Mouse (Mus musculus) cerebellum, postnatal 25 days (tissue): ENCODE data around the gene Ppfia1.

Source experiments
- DNase-seq, 2 experiments: peaks; one replicate each; pipeline ENCODE4 v3.0.0; 2021; ENCODE audit warnings: mixed read lengths in 2 of 2

Gene Ppfia1

GRCm38 (mm10) chr7:144480314-144480713 is 73.2 kb downstream of the Ppfia1 start:
- DNase-seq: no peak

GRCm38 (mm10) chr7:144479569-144479968 is 74.0 kb downstream of the Ppfia1 start:
- DNase-seq: no peak

DNA sequence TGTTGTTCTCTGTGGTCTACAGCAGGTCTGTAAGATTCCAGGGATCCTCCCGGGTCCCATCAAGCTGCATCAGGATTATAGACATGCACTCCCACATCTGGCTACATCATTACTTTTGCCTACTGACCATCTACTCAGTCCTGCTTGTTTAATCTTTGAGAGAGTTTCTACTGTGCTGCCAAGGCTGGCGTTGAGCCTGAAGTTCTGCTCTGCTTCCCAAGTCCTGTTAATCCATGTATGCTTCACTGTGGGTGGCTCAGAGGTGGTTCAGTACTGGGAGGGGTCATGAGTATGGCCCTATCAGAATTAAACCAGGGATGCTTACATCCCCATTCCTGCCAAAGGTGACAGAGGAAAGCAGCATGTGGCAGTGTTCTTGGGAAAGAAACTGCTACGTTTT is 77.8 kb downstream of the Ppfia1 start:
- DNase-seq: no peak

DNA sequence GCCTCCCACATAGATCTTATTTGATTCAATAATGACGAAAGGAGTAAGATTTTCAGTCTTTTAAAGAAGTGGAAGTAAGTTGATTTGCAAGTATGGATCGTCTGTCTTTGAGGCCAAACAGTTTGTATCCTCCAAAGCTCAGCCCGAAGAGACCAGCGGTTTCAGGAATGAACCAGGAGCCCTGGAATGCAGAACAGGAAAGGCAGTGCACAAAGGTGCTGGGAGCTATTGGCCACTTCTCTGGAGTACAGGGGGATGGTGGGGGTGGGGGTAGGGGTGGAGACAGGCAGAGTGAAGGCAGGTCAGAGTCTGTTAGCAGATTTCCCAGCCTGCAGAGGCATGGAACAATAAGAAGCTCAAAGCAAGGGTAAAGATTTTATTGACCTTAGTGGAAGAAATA is 80.0 kb downstream of the Ppfia1 start:
- DNase-seq: no peak

GRCm38 (mm10) chr7:144471103-144471502 is 82.4 kb downstream of the Ppfia1 start:
- no peak for DNase-seq

DNA sequence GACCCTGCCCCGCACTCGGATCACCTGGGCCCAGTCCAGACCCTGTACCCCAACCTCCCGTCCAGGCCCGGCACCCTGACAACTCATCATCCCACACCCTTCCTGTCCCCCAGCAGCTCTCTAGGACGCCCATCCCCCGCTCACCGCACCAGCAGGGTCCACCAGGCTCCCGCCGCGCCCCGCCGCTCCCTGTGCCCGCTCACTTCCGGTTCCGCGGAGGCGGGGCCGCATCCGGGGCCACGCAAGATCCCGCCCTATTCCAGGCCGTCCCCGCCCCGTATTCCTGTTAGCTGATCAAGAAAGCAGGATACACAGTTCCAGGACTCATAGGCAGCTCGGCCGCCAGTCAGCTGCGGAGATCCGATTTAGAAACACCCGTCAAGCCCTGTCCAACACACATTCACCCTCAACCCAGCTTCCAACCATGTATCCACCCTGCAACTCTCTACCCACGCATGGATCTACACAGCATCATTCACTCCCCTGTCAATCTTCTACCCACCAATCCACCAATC is 82.9 kb downstream of the Ppfia1 start, which contains the start of gene Cttn:
TSS of gene Cttn (minus strand) at position 465 of the 515 bp plus-strand sequence.
- peak; percentile 88 to 92 for DNase-seq

GRCm38 (mm10) chr7:144469908-144470544 is 83.5 kb downstream of the Ppfia1 start:
- DNase-seq: no peak

GRCm38 (mm10) chr7:144469181-144469641 is 84.3 kb downstream of the Ppfia1 start:
- DNase-seq: peak in 1 of 2 experiments; percentile 33

- DNase-seq: no peak
These were observed 84.8 kb downstream of the Ppfia1 start for GRCm38 (mm10) chr7:144468741-144469140.

DNA sequence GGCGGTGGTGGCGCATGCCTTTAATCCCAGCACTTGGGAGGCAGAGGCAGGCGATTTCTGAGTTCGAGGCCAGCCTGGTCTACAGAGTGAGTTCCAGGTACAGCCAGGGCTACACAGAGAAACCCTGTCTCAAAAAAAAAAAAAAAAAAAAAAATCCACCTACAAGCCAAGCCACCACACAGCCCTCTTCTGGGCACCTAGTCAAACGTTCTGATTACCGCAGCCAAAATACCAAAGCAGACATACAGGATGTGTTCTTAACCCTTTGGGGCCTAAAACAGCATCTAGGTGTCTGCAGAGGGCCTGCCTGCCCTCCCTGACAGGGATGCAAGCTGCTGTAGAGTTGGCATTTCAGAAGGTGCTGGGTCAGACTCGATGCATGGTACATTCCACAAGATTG is 91.0 kb downstream of the Ppfia1 start:
- no peak for DNase-seq

GRCm38 (mm10) chr7:144461246-144461902 is 92.2 kb downstream of the Ppfia1 start:
- DNase-seq: no peak

GRCm38 (mm10) chr7:144458881-144459280 is 94.6 kb downstream of the Ppfia1 start:
- DNase-seq: no peak

DNA sequence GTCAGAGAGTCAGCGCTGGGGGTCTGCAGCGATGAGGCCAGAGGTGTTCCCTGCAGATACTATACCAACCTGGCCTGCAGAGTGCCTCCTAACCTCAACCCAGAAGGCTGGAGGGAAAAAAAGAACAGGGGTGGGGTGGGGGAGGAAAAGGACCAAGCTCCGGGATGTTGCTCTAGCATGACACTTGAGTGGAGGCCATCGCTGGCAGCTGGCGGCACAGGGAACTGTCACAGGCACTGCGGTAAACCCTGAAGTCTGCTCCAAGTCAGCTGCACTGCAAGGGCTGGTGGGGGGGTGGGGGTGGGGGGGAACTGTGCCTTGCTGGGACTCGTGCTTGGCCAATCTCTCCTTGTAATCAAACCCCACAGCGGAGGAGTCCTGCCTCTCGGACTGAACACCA is 102.9 kb downstream of the Ppfia1 start:
- no peak for DNase-seq

- peak; percentile 90 to 93 for DNase-seq
These were observed 103.6 kb downstream of the Ppfia1 start for GRCm38 (mm10) chr7:144449637-144450570.

DNA sequence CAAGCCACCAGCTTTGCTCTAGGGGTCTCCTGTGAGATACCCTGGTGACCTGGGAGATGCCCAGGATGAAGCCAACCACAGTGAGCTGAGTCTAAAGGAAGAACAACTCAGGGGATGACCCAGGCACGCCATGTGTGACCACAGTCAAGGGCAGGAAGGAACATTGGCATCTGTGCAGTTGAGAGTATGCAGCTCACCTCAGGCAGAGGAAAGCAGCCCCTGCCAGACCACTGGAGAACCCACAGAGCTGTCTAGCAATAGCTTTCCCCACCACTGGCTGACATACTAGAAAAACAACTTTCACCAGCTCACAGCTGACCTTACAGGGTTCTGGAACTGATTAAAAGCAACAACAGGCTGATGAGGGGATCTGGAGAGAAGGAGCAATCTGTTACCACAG is 105.3 kb downstream of the Ppfia1 start:
- no peak for DNase-seq

GRCm38 (mm10) chr7:144447146-144447545 is 106.4 kb downstream of the Ppfia1 start:
- no peak for DNase-seq

DNA sequence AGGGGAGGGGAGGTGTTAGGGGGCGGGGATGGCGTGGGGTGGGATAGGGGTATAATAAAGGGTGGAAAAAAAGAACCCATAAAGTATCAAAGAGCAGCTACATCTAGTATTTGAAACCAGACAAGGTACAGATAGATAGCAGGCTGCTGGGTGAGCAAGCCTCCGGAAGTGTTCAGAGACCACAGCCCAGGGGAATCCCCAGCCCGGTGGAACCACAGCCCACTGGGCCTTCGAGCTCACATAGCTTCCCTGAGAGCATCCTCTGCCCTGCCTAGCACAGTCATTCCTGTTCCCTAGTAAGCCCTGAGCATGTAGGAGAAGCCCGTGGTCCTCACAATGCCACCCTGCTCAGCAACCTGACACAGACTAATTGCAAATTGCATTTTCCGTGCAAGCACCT is 108.7 kb downstream of the Ppfia1 start:
- DNase-seq: no peak

DNA sequence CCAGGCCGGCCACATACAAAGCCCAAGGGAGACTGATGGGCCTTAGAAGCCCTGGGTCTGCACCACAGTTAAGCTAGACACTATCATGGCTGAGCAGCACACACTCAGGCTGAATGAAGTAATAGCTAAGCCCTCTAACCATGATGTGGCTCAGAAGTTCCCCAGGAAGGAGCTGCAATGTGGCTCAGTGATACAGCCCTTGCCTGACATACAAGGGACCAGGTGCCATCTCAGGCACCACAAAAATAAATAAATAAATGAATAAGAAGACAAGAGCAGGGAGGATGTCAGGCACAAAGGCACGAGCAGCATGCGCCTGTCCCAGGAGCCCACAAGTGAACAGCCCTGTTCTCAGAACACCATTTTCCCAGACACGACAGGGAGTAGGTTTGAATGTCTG is 111.6 kb downstream of the Ppfia1 start:
- no peak for DNase-seq

DNA sequence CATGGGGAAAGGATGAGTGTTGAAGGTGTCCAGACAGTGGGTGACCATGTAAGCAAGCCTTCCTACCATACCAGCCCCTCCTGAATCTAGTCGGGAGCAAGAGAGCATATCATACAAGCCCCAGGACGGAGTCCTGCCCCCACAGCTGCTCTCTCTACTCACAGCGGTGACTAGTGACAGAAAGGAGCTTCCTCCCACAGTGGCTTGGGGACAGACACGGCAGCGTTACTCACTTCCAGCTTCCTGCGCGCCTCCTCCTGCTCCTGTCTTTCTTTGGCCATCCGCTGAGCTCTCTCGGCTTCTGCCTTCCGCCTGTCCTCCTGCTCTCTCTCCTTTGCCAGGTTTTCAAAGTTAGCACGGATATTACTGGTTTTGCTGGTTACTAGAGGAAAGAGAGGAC is 112.1 kb downstream of the Ppfia1 start:
- no peak for DNase-seq

GRCm38 (mm10) chr7:144438811-144439210 is 114.7 kb downstream of the Ppfia1 start:
- no peak for DNase-seq

DNA sequence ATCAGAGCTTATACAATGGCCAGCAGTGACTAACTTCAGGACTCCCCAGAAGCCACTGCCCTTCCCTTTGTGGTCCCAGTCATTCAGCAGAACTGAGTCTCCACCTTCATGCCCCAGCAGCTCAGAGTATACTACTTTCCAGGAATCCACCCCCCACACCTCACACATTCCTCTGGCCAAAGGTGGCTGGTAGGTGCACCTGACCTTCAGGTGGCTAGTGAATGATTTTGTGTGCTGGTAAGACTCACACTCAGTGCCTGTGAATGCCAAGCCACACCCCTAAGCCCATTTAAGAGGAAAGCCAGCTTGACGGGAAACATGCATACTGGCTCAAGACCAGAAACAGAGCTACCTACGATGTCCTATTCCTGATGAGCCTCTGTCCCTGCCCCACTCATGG is 120.6 kb downstream of the Ppfia1 start:
- DNase-seq: no peak

GRCm38 (mm10) chr7:144427460-144427859 is 126.1 kb downstream of the Ppfia1 start:
- peak in 1 of 2 experiments; percentile 22 for DNase-seq
